Mouse (Mus musculus) myocyte (in vitro differentiated cells): ENCODE data around the gene Syt1. TPM values are rescaled to one million over a fixed set of nuclear protein-coding genes. Genes with fewer than 3 reads are reported as not detected.

Experiments used
- H3K27me3 ChIP-seq: one replicate; pipeline ENCODE4 v1.6.1; 2011; ENCODE audit not compliant: control insufficient read depth, insufficient read depth, insufficient read length
- H3K36me3 ChIP-seq: one replicate; pipeline ENCODE4 v1.6.1; 2011; ENCODE audit not compliant: control insufficient read depth, insufficient read depth
- H3K4me2 ChIP-seq: one replicate; pipeline ENCODE4 v1.6.1; 2011; ENCODE audit warnings: low read depth, control low read depth
- H3K4me3 ChIP-seq: one replicate; pipeline ENCODE4 v1.5.1; 2011; ENCODE audit warnings: mild to moderate bottlenecking, control low read depth, moderate library complexity
- H3K79me2 ChIP-seq: one replicate; pipeline ENCODE4 v1.6.1; 2011; ENCODE audit not compliant: control insufficient read depth, insufficient read depth
- H3ac ChIP-seq: one replicate; pipeline ENCODE4 v1.6.1; 2011; ENCODE audit not compliant: control insufficient read depth, insufficient read length
- CEBPB ChIP-seq: IDR thresholded peaks from 2 replicates; pipeline ENCODE4 v1.6.1; 2011; ENCODE audit warnings: mild to moderate bottlenecking, moderate library complexity; ENCODE audit not compliant: poor library complexity, insufficient read depth, severe bottlenecking
- E2F4 ChIP-seq: IDR thresholded peaks from one replicate; pipeline ENCODE4 v1.6.1; 2011; ENCODE audit warnings: mild to moderate bottlenecking, control low read depth, moderate library complexity; ENCODE audit not compliant: insufficient read depth
- MAX ChIP-seq: IDR thresholded peaks from one replicate; pipeline ENCODE4 v1.6.1; 2011; ENCODE audit warnings: low read depth, mild to moderate bottlenecking, control low read depth
- MYOD1 ChIP-seq, 3 experiments: IDR thresholded peaks; one replicate each; pipeline ENCODE4 v1.6.1; 2011; ENCODE audit warnings: control low read depth in 2 of 3, low read depth in 2 of 3, mild to moderate bottlenecking in 2 of 3, moderate library complexity in 1 of 3; ENCODE audit not compliant: insufficient read length in 2 of 3, control insufficient read depth in 1 of 3
- MYOG ChIP-seq, 3 experiments: IDR thresholded peaks; one replicate each; pipeline ENCODE4 v1.6.1; 2011; ENCODE audit warnings: control low read depth in 2 of 3, low read depth in 2 of 3, mild to moderate bottlenecking in 2 of 3; ENCODE audit not compliant: insufficient read length in 2 of 3, control insufficient read depth in 1 of 3, insufficient read depth in 1 of 3
- POLR2A ChIP-seq: IDR thresholded peaks from one replicate; pipeline ENCODE4 v1.6.1; 2011; ENCODE audit warnings: low read depth, mild to moderate bottlenecking, control low read depth, moderate library complexity; ENCODE audit not compliant: insufficient read length
- POLR2AphosphoS2 ChIP-seq: IDR thresholded peaks from one replicate; pipeline ENCODE4 v1.6.1; 2011; ENCODE audit warnings: low read depth, control low read depth; ENCODE audit not compliant: insufficient read length
- REST ChIP-seq: IDR thresholded peaks from one replicate; pipeline ENCODE4 v1.6.1; 2011; ENCODE audit warnings: mild to moderate bottlenecking, control low read depth, moderate library complexity; ENCODE audit not compliant: insufficient read depth, insufficient read length
- SRF ChIP-seq: IDR thresholded peaks from one replicate; pipeline ENCODE4 v1.6.1; 2011; ENCODE audit warnings: low read depth; ENCODE audit not compliant: control insufficient read depth, insufficient read length
- TCF12 ChIP-seq: IDR thresholded peaks from one replicate; pipeline ENCODE4 v1.6.1; 2011; ENCODE audit warnings: mild to moderate bottlenecking, control low read depth; ENCODE audit not compliant: poor library complexity, insufficient read depth, severe bottlenecking
- TCF3 ChIP-seq: IDR thresholded peaks from one replicate; pipeline ENCODE4 v1.6.1; 2011; ENCODE audit warnings: low read depth, control low read depth; ENCODE audit not compliant: insufficient read length
- USF1 ChIP-seq: IDR thresholded peaks from one replicate; pipeline ENCODE4 v1.6.1; 2011; ENCODE audit warnings: low read depth, mild to moderate bottlenecking, control low read depth, moderate library complexity
- polyA plus RNA-seq: library from polyadenylated mRNA; unstranded; fragments of >200 nt; fragmentation: generic; extraction: Trizol; gene quantifications from one replicate; pipeline ENCODE4 v1.2.1, GENCODE M21; 2012; ENCODE audit warnings: missing spikeins

The Syt1 gene
- polyA plus RNA-seq, 1 experiment: 0.06 TPM

DNA sequence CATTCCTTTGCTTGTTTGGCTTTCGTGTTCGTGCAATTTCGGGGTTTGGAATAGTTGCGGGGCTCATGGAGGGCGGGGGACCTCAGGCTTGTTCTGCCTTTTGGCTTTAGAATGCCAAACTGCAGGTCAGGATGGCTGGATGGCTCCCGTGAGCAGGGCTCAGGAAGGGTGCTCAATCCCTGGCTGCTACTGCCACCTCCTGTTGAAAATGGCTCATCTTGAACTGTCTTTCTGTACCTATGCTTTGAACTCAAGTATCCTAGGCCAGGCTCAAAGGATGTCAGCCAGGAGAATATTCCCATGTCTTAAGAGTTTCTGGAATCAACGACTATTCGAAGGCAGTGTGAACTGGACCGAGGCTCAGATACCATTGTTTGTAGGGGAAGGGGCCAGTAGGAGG is 473.1 kb downstream of the Syt1 start:
- no peak for TF ChIP-seq TCF12
- TF ChIP-seq POLR2AphosphoS2: no peak
- TF ChIP-seq REST: no peak
- TF ChIP-seq TCF3: no peak
- no peak for TF ChIP-seq POLR2A
- no peak for TF ChIP-seq MYOG (IDR thresholded peaks at IDR 0.05; ENCODE audit: control insufficient read depth in 1 of 3, insufficient read depth in 1 of 3, insufficient read length in 2 of 3, low read depth in 2 of 3)
- no peak for TF ChIP-seq E2F4
- TF ChIP-seq SRF: no peak
- no peak for TF ChIP-seq USF1
- no peak for TF ChIP-seq CEBPB
- no peak for TF ChIP-seq MAX
- no peak for TF ChIP-seq MYOD1 (IDR thresholded peaks at IDR 0.05; ENCODE audit: control insufficient read depth in 1 of 3, insufficient read length in 2 of 3, low read depth in 2 of 3)
- H3K79me2 ChIP-seq: no peaks in the 10 kb centered on the region
- no peak overlapping the region for H3K4me2 ChIP-seq
- H3ac ChIP-seq: no peak overlapping the region
- H3K4me3 ChIP-seq: no peak overlapping the region
- no peaks in the 10 kb centered on the region for H3K27me3 ChIP-seq
- H3K36me3 ChIP-seq: no peaks in the 10 kb centered on the region

DNA sequence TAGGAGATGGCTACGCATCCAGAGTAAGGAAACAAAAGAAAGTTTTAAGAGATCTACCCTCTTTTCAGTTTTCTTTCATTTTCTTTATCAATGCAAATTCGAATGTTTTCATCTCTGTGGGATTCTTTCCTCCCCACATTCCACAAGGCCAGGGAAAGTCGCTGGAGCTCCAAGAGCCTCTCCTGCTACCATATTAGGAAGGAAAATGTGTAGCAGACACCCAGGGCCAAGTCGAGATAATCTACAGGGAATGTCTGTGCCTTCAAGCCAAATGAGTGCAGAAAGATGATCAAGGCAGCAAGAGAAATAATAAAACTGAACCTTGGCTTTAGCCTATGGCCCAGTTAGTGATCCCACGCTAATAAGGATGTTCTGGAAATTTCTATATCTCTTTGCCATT is 474.9 kb downstream of the Syt1 start:
- Histone ChIP-seq H3K79me2 (no peaks in the 10 kb centered on the region), H3K4me2 (no peak overlapping the region), H3K4me3 (no peak overlapping the region), H3ac (no peak overlapping the region), H3K27me3 (no peaks in the 10 kb centered on the region), H3K36me3 (no peaks in the 10 kb centered on the region)
- TF ChIP-seq TCF12: no peak
- TF ChIP-seq TCF3: no peak
- no peak for TF ChIP-seq MYOD1 (IDR thresholded peaks at IDR 0.05; ENCODE audit: control insufficient read depth in 1 of 3, insufficient read length in 2 of 3, low read depth in 2 of 3)
- TF ChIP-seq MYOG (IDR thresholded peaks at IDR 0.05; ENCODE audit: control insufficient read depth in 1 of 3, insufficient read depth in 1 of 3, insufficient read length in 2 of 3, low read depth in 2 of 3): no peak
- no peak for TF ChIP-seq SRF
- no peak for TF ChIP-seq MAX
- no peak for TF ChIP-seq POLR2AphosphoS2
- no peak for TF ChIP-seq E2F4
- TF ChIP-seq POLR2A: no peak

DNA sequence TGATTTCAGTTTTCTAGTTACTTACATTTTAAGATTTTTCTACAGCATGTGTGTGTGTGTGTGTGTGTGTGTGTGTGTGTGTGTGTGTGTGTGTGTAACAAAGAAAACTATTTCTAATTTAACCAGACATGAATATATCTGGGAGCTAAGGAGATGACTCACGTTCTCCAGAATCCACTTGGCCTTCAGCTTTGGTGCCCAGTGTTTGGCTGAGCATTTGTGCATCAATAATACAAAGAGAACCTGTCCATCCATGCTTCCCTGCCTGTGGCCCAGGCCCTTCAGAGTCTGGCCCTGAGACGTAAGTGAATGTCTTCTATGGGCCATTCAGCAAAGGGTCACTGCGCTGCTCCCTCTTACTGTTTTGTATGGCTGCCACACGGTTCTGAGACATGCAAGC is 476.7 kb downstream of the Syt1 start:
- H3K4me2 ChIP-seq: no peak overlapping the region

DNA sequence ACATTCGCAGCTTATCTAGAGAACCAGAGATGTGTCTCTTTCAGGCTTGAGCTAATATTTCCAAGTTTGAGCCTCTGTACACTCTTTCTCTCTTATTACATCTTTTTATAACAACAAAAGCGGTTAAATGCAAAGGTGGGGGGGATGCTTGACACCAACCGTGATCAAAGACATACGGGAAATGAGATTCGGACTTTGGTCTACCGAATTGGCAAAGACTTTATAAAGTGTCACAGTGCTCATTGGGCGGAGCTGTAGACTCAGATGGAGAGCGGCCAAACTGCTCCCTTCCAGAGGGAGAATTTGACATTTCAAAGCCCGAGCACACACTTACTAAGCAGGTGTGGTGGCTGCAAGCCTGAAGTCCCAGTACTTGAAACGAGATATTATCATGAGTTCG is 477.9 kb downstream of the Syt1 start:
- Histone ChIP-seq H3K4me2 (no peak overlapping the region), H3ac (no peak overlapping the region), H3K36me3 (no peaks in the 10 kb centered on the region), H3K27me3 (no peaks in the 10 kb centered on the region), H3K79me2 (no peaks in the 10 kb centered on the region), H3K4me3 (no peak overlapping the region)
- TF ChIP-seq E2F4: no peak
- no peak for TF ChIP-seq POLR2A
- TF ChIP-seq MAX: no peak

More for the DNA sequence above, 476.7 kb downstream of the Syt1 start:
- TF ChIP-seq POLR2A: no peak
- TF ChIP-seq POLR2AphosphoS2: no peak
- no peak for TF ChIP-seq MYOG (IDR thresholded peaks at IDR 0.05; ENCODE audit: control insufficient read depth in 1 of 3, insufficient read depth in 1 of 3, insufficient read length in 2 of 3, low read depth in 2 of 3)
- TF ChIP-seq MYOD1 (IDR thresholded peaks at IDR 0.05; ENCODE audit: control insufficient read depth in 1 of 3, insufficient read length in 2 of 3, low read depth in 2 of 3): no peak
- TF ChIP-seq MAX: no peak
- no peak for TF ChIP-seq TCF3
- no peak for TF ChIP-seq SRF
- no peak for TF ChIP-seq USF1
- TF ChIP-seq TCF12: no peak
- TF ChIP-seq REST: no peak
- no peak for TF ChIP-seq E2F4
- TF ChIP-seq CEBPB: no peak
- H3K79me2 ChIP-seq: no peaks in the 10 kb centered on the region
- H3ac ChIP-seq: no peak overlapping the region
- H3K27me3 ChIP-seq: no peaks in the 10 kb centered on the region
- H3K36me3 ChIP-seq: no peaks in the 10 kb centered on the region
- no peak overlapping the region for H3K4me3 ChIP-seq

DNA sequence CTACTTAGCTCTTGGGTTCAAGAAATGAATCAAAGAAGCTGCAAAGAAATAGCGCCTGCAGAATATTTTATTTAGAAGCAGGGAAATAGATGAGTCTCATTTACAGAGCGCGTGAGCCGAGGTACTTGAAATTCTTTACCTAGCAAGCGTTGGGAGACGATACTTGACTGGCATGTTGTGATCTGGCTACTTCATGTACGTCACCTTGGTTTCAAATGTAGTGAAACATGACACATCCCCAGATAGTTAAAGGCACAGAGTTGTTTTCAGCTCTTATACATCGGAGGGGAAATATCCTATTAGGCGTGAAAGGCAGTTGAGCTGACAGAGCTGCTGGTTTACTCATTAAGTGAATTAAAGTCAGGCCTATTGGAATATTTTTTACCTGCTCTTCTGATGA is 478.5 kb downstream of the Syt1 start:
- H3K79me2 ChIP-seq: no peaks in the 10 kb centered on the region
- no peaks in the 10 kb centered on the region for H3K36me3 ChIP-seq
- no peak overlapping the region for H3K4me3 ChIP-seq
- no peak overlapping the region for H3ac ChIP-seq
- TF ChIP-seq TCF12 (no peak), SRF (no peak), MYOD1 (IDR thresholded peaks at IDR 0.05; ENCODE audit: control insufficient read depth in 1 of 3, insufficient read length in 2 of 3, low read depth in 2 of 3) (no peak), POLR2AphosphoS2 (no peak), MYOG (IDR thresholded peaks at IDR 0.05; ENCODE audit: control insufficient read depth in 1 of 3, insufficient read depth in 1 of 3, insufficient read length in 2 of 3, low read depth in 2 of 3) (no peak), E2F4 (no peak), TCF3 (no peak), MAX (no peak), USF1 (no peak), REST (no peak), POLR2A (no peak), CEBPB (no peak)
- no peaks in the 10 kb centered on the region for H3K27me3 ChIP-seq
- no peak overlapping the region for H3K4me2 ChIP-seq
